Mouse (Mus musculus) thymus, postnatal 0 days (tissue): ENCODE measurements around the gene Slc22a23. TPM values are rescaled to one million over a fixed set of nuclear protein-coding genes. Genes with fewer than 3 reads are reported as not detected.
A peak's percentile ranks its signal among the peaks of the same experiment; 100 is the strongest.

Source experiments
- DNase-seq: peaks from one replicate; pipeline ENCODE4 v3.0.0-alpha.2; 2015; ENCODE audit warnings: low spot score
- polyA plus RNA-seq: library from polyadenylated mRNA; unstranded; fragments of >200 nt; fragmentation: Nextera tagmentation; extraction: Ambion mirVana; gene quantifications from 2 replicates; pipeline ENCODE4 v1.2.1, GENCODE M21; 2015

The Slc22a23 gene
- polyA plus RNA-seq, 1 experiment from 2014 or later = 2.8 TPM

- no peak for DNase-seq
These were observed 109.9 kb downstream of the Slc22a23 start for GRCm38 (mm10) chr13:34235056-34235455.

- DNase-seq = no peak
These were observed 110.5 kb downstream of the Slc22a23 start for GRCm38 (mm10) chr13:34234439-34234838.

- DNase-seq = no peak
These were observed 112.0 kb downstream of the Slc22a23 start for GRCm38 (mm10) chr13:34232992-34233391.

GRCm38 (mm10) chr13:34228905-34229304 lies 116.1 kb downstream of the Slc22a23 start:
- peak; percentile 4 for DNase-seq

GRCm38 (mm10) chr13:34227720-34228661 lies 117.0 kb downstream of the Slc22a23 start:
- no peak for DNase-seq

GRCm38 (mm10) chr13:34226940-34227339 lies 118.0 kb downstream of the Slc22a23 start:
- DNase-seq = no peak

- no peak for DNase-seq
These were observed 122.0 kb downstream of the Slc22a23 start for GRCm38 (mm10) chr13:34222985-34223384.

GRCm38 (mm10) chr13:34219728-34220127 lies 125.3 kb downstream of the Slc22a23 start:
- no peak for DNase-seq

- DNase-seq = no peak
These were observed 126.2 kb downstream of the Slc22a23 start for GRCm38 (mm10) chr13:34218776-34219175.

- DNase-seq = no peak
These were observed 130.1 kb downstream of the Slc22a23 start for GRCm38 (mm10) chr13:34214855-34215254.

- DNase-seq = no peak
These were observed 132.2 kb downstream of the Slc22a23 start for GRCm38 (mm10) chr13:34212735-34213212.

- DNase-seq = no peak
These were observed 133.7 kb downstream of the Slc22a23 start for GRCm38 (mm10) chr13:34211261-34211775.

GRCm38 (mm10) chr13:34207714-34208470 lies 137.1 kb downstream of the Slc22a23 start:
- no peak for DNase-seq

GRCm38 (mm10) chr13:34205216-34205615 lies 139.8 kb downstream of the Slc22a23 start:
- no peak for DNase-seq

GRCm38 (mm10) chr13:34195676-34196075 lies 149.3 kb downstream of the Slc22a23 start:
- DNase-seq = no peak

GRCm38 (mm10) chr13:34193384-34193783 lies 151.6 kb downstream of the Slc22a23 start:
- DNase-seq = no peak

GRCm38 (mm10) chr13:34192414-34193191 lies 152.4 kb downstream of the Slc22a23 start:
- no peak for DNase-seq

GRCm38 (mm10) chr13:34187571-34187970 lies 157.4 kb downstream of the Slc22a23 start:
- peak; percentile 67 for DNase-seq

- no peak for DNase-seq
These were observed 159.6 kb downstream of the Slc22a23 start for GRCm38 (mm10) chr13:34185371-34185770.

GRCm38 (mm10) chr13:34181624-34182023 lies 163.4 kb downstream of the Slc22a23 start:
- DNase-seq = no peak

GRCm38 (mm10) chr13:34174025-34174424 lies 171.0 kb downstream of the Slc22a23 start:
- DNase-seq = no peak
